Mouse (Mus musculus) heart, adult 2 months (tissue): ENCODE measurements around the gene Gm21988. TPM values are rescaled to one million over a fixed set of nuclear protein-coding genes. Genes with fewer than 3 reads are reported as not detected.

Experiments
- DNase-seq, 2 experiments: peaks; one replicate each; pipeline ENCODE4 v3.0.0; 2021
- H3K27ac ChIP-seq: fragments of 200-600 bp; 2 replicates; pipeline ENCODE4 v1.8.1; 2022
- H3K27me3 ChIP-seq: fragments of 200-500 bp; 2 replicates; pipeline ENCODE4 v1.6.1; 2012; ENCODE audit warnings: mild to moderate bottlenecking, low read length, inconsistent platforms, mixed read lengths; ENCODE audit not compliant: control insufficient read depth, insufficient read depth
- H3K36me3 ChIP-seq: fragments of 200-500 bp; 2 replicates; pipeline ENCODE4 v1.6.1; 2012; ENCODE audit warnings: low read length, inconsistent platforms; ENCODE audit not compliant: control insufficient read depth, insufficient read depth
- H3K4me1 ChIP-seq: fragments of 200-500 bp; 2 replicates; pipeline ENCODE4 v1.6.1; 2011; ENCODE audit warnings: low read length; ENCODE audit not compliant: control insufficient read depth, insufficient read depth
- H3K4me3 ChIP-seq: fragments of 200-600 bp; 2 replicates; pipeline ENCODE4 v1.8.1; 2022
- H3K79me2 ChIP-seq: fragments of 200-500 bp; replicated peaks from 2 replicates; pipeline ENCODE4 v1.6.1; 2012; ENCODE audit warnings: mild to moderate bottlenecking, inconsistent platforms, low read length, moderate library complexity, mixed read lengths; ENCODE audit not compliant: control insufficient read depth, insufficient read depth
- H3K9ac ChIP-seq: fragments of 200-500 bp; 2 replicates; pipeline ENCODE4 v1.6.1; 2012; ENCODE audit warnings: low read depth, mild to moderate bottlenecking, control low read depth, inconsistent platforms, low read length, mixed read lengths
- CTCF ChIP-seq: fragments of 200-600 bp; IDR thresholded peaks from 2 replicates; pipeline ENCODE4 v1.8.1; 2022; ENCODE audit warnings: antibody characterized with exemption, mild to moderate bottlenecking, moderate library complexity
- EP300 ChIP-seq: fragments of 200-500 bp; IDR thresholded peaks from 2 replicates; pipeline ENCODE4 v1.6.1; 2011; ENCODE audit warnings: low read depth, low read length, control low read depth; ENCODE audit not compliant: insufficient read depth
- POLR2A ChIP-seq: fragments of 200-500 bp; IDR thresholded peaks from 2 replicates; pipeline ENCODE4 v1.6.1; 2011; ENCODE audit warnings: mild to moderate bottlenecking, low read depth, low read length, control low read depth; ENCODE audit not compliant: insufficient read depth
- WGBS: fragments of 180-500 bp; shearing (Covaris S2); methylation state at CpG from one replicate; pipeline ENCODE4 v1.1.7; 2018; 5-methylcytosine and 5-hydroxymethylcytosine counted together
- intact Hi-C: fragments of 180-260 bp; cut with DNase I; formaldehyde crosslinking; loops from one replicate; pipeline ENCODE4 v1.15.1; 2025
- polyA plus RNA-seq: library from polyadenylated mRNA; depleted of rRNA; stranded (reverse); fragments of >200 nt; gene quantifications from 2 replicates; pipeline ENCODE4 v1.2.3, GENCODE M21; 2012
- total RNA-seq, 2 experiments: library from RNA; stranded (reverse); gene quantifications; 2 replicates each; pipeline ENCODE4 v1.2.3; 2021

The Gm21988 gene
- total and polyA plus RNA-seq, 3 experiments: 2.0 to 5.5 (median 3.4) TPM

- H3K4me1 ChIP-seq: peaks cover 9% of the 10 kb centered on the region
- no peak for DNase-seq
- no peak for TF ChIP-seq POLR2A
- TF ChIP-seq CTCF: no peak
- TF ChIP-seq EP300: no peak
Observed at GRCm38 (mm10) chr11:70208778-70209388, 30.7 kb downstream of the Gm21988 start.

GRCm38 (mm10) chr11:70207283-70207682 lies 32.3 kb downstream of the Gm21988 start:
- Histone ChIP-seq H3K27me3 (no peaks in the 10 kb centered on the region), H3K27ac (no peak overlapping the region), H3K36me3 (no peaks in the 10 kb centered on the region), H3K79me2 (no peaks in the 10 kb centered on the region), H3K4me3 (no peak overlapping the region), H3K4me1 (peaks cover 6% of the 10 kb centered on the region), H3K9ac (no peak overlapping the region)
- no peak for TF ChIP-seq POLR2A
- TF ChIP-seq CTCF: 0 out of 2 replicates have a peak, but pooled peaks have one; percentile 5
- no peak for TF ChIP-seq EP300
- intact Hi-C loops: no loop called here
- no peak for DNase-seq
- 29% methylated on average over 7 of the region's 7 CpGs for WGBS

More at GRCm38 (mm10) chr11:70208778-70209388, 30.7 kb downstream of the Gm21988 start:
- no peaks in the 10 kb centered on the region for H3K79me2 ChIP-seq
- 67% methylated on average over 5 of the region's 5 CpGs for WGBS
- no peak overlapping the region for H3K27ac ChIP-seq
- intact Hi-C loops: no loop called here
- H3K4me3 ChIP-seq: no peak overlapping the region
- no peak overlapping the region for H3K9ac ChIP-seq
- peaks cover 2% of the 10 kb centered on the region; the same call in 1 of the 2 replicates for H3K27me3 ChIP-seq
- no peaks in the 10 kb centered on the region for H3K36me3 ChIP-seq

GRCm38 (mm10) chr11:70206801-70207200 lies 32.8 kb downstream of the Gm21988 start:
- no peaks in the 10 kb centered on the region for H3K27me3 ChIP-seq
- no peak overlapping the region for H3K27ac ChIP-seq
- H3K36me3 ChIP-seq: no peaks in the 10 kb centered on the region
- no peak overlapping the region for H3K4me3 ChIP-seq
- no peaks in the 10 kb centered on the region for H3K79me2 ChIP-seq
- TF ChIP-seq CTCF (no peak), POLR2A (no peak), EP300 (no peak)
- intact Hi-C loops: no loop called here
- WGBS: 23% methylated on average over 2 of the region's 2 CpGs
- H3K4me1 ChIP-seq: peaks cover 6% of the 10 kb centered on the region
- no peak for DNase-seq
- H3K9ac ChIP-seq: no peak overlapping the region

GRCm38 (mm10) chr11:70201691-70202090 lies 37.9 kb downstream of the Gm21988 start:
- Histone ChIP-seq H3K4me1 (peaks cover 3% of the 10 kb centered on the region; the same call in 1 of the 2 replicates), H3K4me3 (no peak overlapping the region), H3K36me3 (no peaks in the 10 kb centered on the region), H3K9ac (no peak overlapping the region), H3K27ac (no peak overlapping the region), H3K27me3 (no peaks in the 10 kb centered on the region), H3K79me2 (no peaks in the 10 kb centered on the region)
- DNase-seq: peak; percentile 79 to 80
- TF ChIP-seq CTCF (peak; percentile 95), POLR2A (no peak)
- intact Hi-C loops: loop anchor here (5.0 kb wide), 1 partner anchor 269 kb away; no protein-coding TSS in a partner anchor
- WGBS: 39% methylated on average over 5 of the region's 5 CpGs

- intact Hi-C loops: loop anchor here (5.0 kb wide), 1 partner anchor 268 kb away; no protein-coding TSS in a partner anchor
- TF ChIP-seq POLR2A (no peak), CTCF (no peak)
- Histone ChIP-seq H3K4me1 (no peaks in the 10 kb centered on the region), H3K27me3 (no peaks in the 10 kb centered on the region), H3K36me3 (no peaks in the 10 kb centered on the region), H3K4me3 (no peak overlapping the region), H3K9ac (no peak overlapping the region), H3K79me2 (no peaks in the 10 kb centered on the region), H3K27ac (no peak overlapping the region)
- WGBS: 82% methylated on average over 5 of the region's 5 CpGs
- no peak for DNase-seq
Observed at GRCm38 (mm10) chr11:70200036-70200608, 39.5 kb downstream of the Gm21988 start.

GRCm38 (mm10) chr11:70199107-70199506 lies 40.5 kb downstream of the Gm21988 start:
- H3K27ac ChIP-seq: no peak overlapping the region

More at GRCm38 (mm10) chr11:70199107-70199506, 40.5 kb downstream of the Gm21988 start:
- no peak for DNase-seq
- Histone ChIP-seq H3K9ac (no peak overlapping the region), H3K36me3 (no peaks in the 10 kb centered on the region), H3K4me3 (no peak overlapping the region), H3K4me1 (no peaks in the 10 kb centered on the region), H3K79me2 (no peaks in the 10 kb centered on the region), H3K27me3 (no peaks in the 10 kb centered on the region)
- WGBS: 84% methylated on average over 8 of the region's 8 CpGs
- intact Hi-C loops: no loop called here
- TF ChIP-seq CTCF (no peak), EP300 (no peak), POLR2A (no peak)
